Mouse (Mus musculus) C2C12 (cell line): ENCODE measurements around the gene Tbce.

Experiments used
- CEBPB ChIP-seq: IDR thresholded peaks from one replicate; pipeline ENCODE4 v1.6.1; 2011; ENCODE audit warnings: low read depth, mild to moderate bottlenecking, control low read depth, moderate library complexity
- CTCF ChIP-seq: IDR thresholded peaks from one replicate; pipeline ENCODE4 v1.5.1; 2011; ENCODE audit not compliant: control insufficient read depth, insufficient read depth, insufficient read length
- MYOD1 ChIP-seq: IDR thresholded peaks from one replicate; pipeline ENCODE4 v1.6.1; 2011; ENCODE audit warnings: low read depth; ENCODE audit not compliant: control insufficient read depth, insufficient read length
- MYOG ChIP-seq: IDR thresholded peaks from one replicate; pipeline ENCODE4 v1.6.1; 2011; ENCODE audit not compliant: control insufficient read depth, insufficient read length; ENCODE audit errors: extremely low read depth

DNA sequence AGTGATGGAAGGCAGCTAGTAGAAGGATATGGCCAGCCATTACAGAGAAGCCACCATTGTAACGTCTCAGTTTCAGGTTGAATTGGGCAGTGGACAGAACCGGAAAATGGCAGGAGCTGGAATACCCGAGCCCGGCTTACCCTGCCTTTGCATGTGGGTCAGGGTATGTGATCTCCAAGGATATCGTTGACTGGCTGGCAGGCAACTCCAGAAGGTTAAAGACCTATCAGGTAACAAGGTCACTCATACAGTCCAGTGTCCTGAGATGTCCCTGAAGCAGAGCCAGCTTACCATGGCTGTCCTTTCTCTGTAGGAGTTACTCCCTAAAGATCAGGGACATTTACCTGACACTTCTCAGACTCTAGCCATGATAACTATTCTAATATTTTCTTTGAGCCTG lies 44.4 kb downstream of the Tbce start:
- TF ChIP-seq CTCF (no peak), MYOD1 (no peak), CEBPB (no peak), MYOG (no peak)
